Mouse (Mus musculus) monocyte, adult 2 months (primary cell): ENCODE results near the gene Gja1.
"Not testable (repeated sequence)": the region's sequence is repeated elsewhere in the genome, so short reads cannot be mapped to it uniquely, and the experiment has no call there.

Experiments used
- DNase-seq, 2 experiments: peaks; one replicate each; pipeline ENCODE4 v3.0.0; 2022; ENCODE audit warnings: low spot score in 2 of 2, low read depth in 1 of 2

Gja1 gene

GRCm38 (mm10) chr10:56377097-56377965 lies at the start of gene Gja1:
TSS of gene Gja1 (plus strand) at chr10:56377330.
- no peak for DNase-seq

GRCm38 (mm10) chr10:56338851-56339489 lies 38.2 kb upstream of the Gja1 start:
- DNase-seq: peak; percentile 12 to 40

GRCm38 (mm10) chr10:56360472-56360871 lies 16.7 kb upstream of the Gja1 start:
- DNase-seq: no peak

- peak in 1 of 2 experiments; percentile 6 for DNase-seq
Observed at GRCm38 (mm10) chr10:56369073-56369472, 8.1 kb upstream of the Gja1 start.

GRCm38 (mm10) chr10:56373021-56373720 lies 4.0 kb upstream of the Gja1 start:
- no peak for DNase-seq

- DNase-seq: no peak
Observed at GRCm38 (mm10) chr10:56374169-56374568, 3.0 kb upstream of the Gja1 start.

GRCm38 (mm10) chr10:56375906-56376468 lies 1.1 kb upstream of the Gja1 start:
- no peak for DNase-seq

- no peak for DNase-seq
Observed at GRCm38 (mm10) chr10:56377966-56378647, 977 bp downstream of the Gja1 start.

- DNase-seq: no peak
Observed at GRCm38 (mm10) chr10:56378648-56379254, 1.6 kb downstream of the Gja1 start.

GRCm38 (mm10) chr10:56379720-56380119 lies 2.6 kb downstream of the Gja1 start:
- DNase-seq: no peak

- DNase-seq: no peak
Observed at GRCm38 (mm10) chr10:56385195-56386109, 8.3 kb downstream of the Gja1 start.

- DNase-seq: no peak
Observed at GRCm38 (mm10) chr10:56393095-56393784, 16.1 kb downstream of the Gja1 start.

- DNase-seq: not testable (repeated sequence)
Observed at GRCm38 (mm10) chr10:56393815-56394417, 16.8 kb downstream of the Gja1 start.

- DNase-seq: no peak
Observed at GRCm38 (mm10) chr10:56397875-56398274, 20.7 kb downstream of the Gja1 start.

- DNase-seq: no peak
Observed at GRCm38 (mm10) chr10:56398310-56398709, 21.2 kb downstream of the Gja1 start.

- not testable (repeated sequence) for DNase-seq
Observed at GRCm38 (mm10) chr10:56401396-56401795, 24.3 kb downstream of the Gja1 start.

GRCm38 (mm10) chr10:56405934-56406333 lies 28.8 kb downstream of the Gja1 start:
- no peak for DNase-seq

GRCm38 (mm10) chr10:56406386-56407130 lies 29.4 kb downstream of the Gja1 start:
- no peak for DNase-seq
